Mouse (Mus musculus) layer of hippocampus, postnatal 10 days (tissue): ENCODE results near the gene Rflnb. TPM values are rescaled to one million over a fixed set of nuclear protein-coding genes. Genes with fewer than 3 reads are reported as not detected.
A peak's percentile ranks its signal among the peaks of the same experiment; 100 is the strongest.
"Not testable (repeated sequence)": the region's sequence is repeated elsewhere in the genome, so short reads cannot be mapped to it uniquely, and the experiment has no call there.

ENCODE experiments used
- DNase-seq, 2 experiments: peaks; one replicate each; pipeline ENCODE4 v3.0.0; 2021; ENCODE audit warnings: low spot score in 2 of 2
- total RNA-seq, 2 experiments: library from RNA; stranded (reverse); gene quantifications; 2 replicates each; pipeline ENCODE4 v1.2.3; 2021

Gene Rflnb
- total RNA-seq, 2 experiments from 2014 or later = 16.9 to 20.5 TPM

DNA sequence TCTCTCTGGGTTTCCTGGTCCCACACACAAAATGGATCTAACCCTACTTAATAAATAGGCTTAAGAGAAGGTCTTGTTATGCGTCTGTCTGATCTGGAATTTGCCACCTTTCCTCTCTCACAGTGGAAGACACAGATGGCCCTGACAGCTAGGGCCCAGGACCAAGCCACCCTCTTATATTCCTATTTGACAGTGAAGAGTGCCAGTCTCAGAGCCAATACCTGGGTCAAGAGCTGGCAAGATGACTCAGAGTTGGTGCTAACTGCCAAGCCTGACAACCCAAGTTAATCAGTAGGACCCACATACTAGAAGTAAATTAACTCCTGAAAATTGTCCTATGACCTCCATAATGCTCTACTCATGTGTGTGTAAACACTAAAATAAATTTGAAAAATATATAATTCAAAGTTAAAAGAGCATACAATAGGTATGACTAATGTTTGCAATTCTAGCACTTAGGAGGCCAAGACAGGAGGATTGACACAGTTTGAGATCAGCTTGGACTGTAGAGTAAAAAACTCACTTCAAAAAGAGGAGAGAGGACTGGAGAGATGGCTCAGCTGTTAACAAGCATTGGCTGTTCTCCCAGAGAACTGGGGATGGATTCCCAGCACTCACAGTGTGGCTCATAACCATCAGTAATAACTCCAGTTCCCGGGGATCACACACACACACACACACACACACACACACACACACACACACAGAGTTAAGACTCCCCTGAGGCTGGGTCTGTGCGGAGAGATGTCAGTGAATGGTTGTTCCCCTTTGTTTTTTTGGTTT, 11.9 kb upstream of the Rflnb start:
- no peak for DNase-seq

DNA sequence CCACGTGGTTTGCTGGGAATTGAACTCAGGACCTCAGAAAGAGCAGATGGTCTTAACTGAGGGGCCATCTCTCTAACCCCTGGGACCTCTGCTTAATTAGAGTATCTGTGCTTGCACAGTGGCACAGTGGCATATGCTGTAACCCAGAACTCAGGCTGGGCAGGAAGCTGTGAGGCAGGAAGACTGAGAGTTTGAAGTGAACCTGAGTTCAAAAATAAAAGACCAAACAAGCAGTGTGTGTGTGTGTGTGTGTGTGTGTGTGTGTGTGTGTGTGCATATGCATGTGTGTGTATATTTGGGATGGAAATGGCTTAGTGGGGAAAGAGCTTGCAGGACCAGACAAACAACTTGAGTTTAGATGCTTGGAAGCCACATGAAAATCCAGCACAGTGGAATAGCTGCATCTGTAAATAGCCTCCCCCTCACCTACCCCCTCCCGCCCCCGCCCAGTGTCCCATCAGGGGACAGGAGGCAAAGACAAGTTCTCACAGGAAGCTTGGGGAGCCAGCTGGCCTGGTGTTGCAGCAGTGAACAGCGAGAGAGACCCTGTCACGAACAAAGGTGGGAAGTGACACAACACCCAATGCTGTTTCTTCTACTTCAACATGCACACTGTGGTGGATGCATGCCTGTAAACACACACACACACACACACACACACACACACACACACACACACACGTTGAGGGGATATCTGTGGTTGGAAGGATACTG, 10.2 kb upstream of the Rflnb start:
- DNase-seq = no peak

DNA sequence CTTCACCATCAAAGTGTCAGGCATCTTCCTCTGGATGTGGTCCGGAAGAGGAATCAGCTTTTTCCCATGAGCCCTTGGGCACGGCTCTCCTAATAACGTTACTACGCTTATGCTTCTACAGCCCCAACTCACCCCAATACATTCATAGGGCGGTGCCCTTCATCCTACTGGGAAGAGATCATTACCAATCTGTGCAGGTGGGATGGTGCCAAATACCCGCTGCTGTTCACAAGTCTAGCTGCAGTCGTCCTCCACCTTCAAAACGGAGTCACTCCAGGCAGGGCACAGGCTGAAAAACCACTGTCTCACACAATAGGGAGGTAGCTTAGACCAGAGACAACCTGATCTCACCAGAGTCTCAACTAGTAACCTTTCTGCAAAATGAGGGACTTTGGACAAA, 7.6 kb upstream of the Rflnb start:
- no peak for DNase-seq

DNA sequence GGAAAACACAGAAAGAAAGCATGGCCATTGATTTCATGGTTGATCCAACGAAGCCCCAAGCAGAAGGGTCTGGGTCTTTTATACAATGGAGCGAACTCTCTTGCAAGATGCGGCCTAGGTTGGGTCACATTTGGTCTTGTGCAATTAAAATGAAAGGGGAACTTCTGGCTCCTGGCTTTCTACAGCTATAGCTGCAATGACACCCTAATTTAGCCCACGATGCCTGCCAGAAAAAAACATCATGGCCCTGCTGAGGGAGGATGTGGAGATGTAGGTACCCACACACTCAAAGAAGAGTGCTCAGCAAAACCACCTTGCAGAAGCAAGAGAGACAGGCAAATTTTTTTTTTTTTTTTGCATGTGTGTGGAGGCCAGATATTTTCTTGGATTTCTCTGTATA, 6.3 kb upstream of the Rflnb start:
- DNase-seq = no peak

DNA sequence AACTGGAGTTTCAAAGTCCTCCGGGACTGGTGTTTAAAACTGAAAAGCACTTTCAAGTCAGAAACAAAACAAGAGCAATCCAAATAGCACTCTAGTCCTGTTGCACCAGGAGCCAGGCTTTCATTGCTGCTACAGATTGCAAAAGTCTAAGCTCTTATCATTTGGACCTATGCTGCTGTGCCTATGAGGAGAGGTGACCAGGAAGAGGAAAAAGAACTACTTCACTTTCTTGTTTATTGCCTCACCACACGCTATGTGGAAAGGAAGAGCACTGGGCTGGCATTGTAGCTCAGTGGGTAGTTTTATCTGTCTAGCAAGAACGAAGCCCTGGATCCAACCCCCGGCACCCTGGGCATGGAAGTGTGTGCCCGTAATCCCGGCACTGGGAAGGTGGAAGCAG, 5.8 kb upstream of the Rflnb start:
- DNase-seq = no peak

DNA sequence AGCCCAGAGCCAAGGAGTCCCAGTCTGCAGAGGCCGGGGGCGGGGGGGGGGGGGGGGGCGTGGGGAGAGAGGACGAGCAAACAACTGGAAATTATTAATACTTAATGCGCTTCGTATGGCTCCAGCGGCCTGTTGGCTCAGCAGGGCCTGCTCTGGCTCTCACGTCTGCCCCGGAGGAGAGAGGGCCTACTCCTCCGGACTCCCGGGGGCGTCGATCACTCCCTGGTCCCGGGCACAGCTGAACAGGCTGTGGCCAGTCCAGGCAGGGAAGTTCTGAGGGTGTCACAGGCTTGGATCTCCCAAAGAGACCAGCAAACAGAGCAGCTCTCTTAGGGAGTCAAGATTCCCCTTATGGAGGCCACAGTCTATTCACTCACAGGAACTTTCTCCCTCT, 487 bp upstream of the Rflnb start:
- no peak for DNase-seq

DNA sequence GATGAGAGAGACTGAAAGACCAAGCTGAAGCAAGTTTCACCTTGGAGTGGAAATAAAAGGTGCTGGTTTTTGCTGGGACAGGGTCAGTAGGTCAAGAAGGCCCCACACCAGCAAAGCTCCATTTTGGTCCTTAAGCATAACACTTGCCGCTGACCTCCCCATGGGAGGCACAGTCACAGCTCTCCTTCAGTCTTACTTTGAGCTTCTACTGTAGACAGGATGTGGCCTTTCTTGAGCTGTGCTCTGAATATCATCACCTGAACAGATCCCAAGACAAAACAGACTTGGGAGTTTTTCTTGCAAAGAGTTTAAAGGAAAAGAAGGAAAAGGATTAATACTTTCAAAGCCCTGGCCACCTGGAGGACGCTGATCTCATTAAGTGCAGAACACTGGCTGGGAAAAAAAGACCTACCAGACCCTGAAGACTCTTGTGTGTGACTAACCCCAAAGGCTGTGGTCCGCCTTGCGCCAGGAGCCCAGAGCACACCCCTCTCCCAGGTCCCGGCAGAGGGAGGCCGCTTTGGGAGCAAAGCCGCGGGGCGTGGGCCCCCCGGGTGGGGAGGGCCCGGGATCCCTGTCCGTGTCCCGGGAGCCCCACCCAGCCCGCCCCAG, 949 bp downstream of the Rflnb start:
- no peak for DNase-seq

GRCm38 (mm10) chr11:76025080-76025583, 2.5 kb downstream of the Rflnb start:
- no peak for DNase-seq

DNA sequence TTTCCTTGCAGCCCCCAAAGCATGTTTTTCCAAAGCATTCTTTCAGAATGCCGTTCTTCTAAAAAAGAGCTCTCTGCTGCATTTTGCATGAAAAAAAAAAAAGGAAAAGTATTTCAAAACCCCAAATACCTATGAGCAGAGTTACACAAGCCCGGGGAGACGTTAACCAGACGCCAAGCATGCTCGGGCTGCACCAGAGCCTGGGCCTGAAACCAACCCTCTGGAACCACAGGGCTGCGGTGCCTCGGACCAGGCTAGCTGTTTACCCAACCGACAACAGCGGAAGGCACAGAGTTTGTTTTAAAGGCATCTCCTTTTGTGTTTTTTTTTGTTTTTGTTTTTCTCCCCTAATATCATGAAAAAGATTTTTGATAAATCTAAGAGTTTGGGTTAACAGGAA, 6.7 kb downstream of the Rflnb start:
- DNase-seq = no peak

- DNase-seq = no peak
These were observed 7.7 kb downstream of the Rflnb start for GRCm38 (mm10) chr11:76019879-76020278.

- no peak for DNase-seq
These were observed 11.8 kb downstream of the Rflnb start for GRCm38 (mm10) chr11:76015814-76016213.

DNA sequence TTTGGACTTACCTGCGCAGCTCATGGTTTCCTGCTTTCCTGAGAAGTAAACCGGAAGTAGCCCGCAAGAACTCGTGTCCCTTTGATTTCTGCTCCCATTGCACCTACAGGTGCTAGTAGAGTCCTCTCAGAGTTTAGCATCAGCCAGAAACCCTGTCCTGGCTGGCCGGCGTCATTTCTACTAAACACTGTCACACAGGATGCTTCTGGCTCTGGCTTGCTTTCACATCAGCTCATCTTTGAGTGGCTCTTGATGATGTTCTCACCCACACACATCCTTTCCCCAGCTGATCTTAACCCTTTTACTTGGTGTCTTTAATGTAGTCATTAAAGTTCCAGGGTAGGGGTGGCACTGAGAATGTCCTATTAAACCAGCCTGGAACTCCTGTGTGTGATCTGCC, 12.3 kb downstream of the Rflnb start:
- DNase-seq = no peak

- no peak for DNase-seq
These were observed 16.6 kb downstream of the Rflnb start for GRCm38 (mm10) chr11:76010838-76011624.

- DNase-seq = no peak
These were observed 18.5 kb downstream of the Rflnb start for GRCm38 (mm10) chr11:76009101-76009500.

GRCm38 (mm10) chr11:76008162-76008561, 19.4 kb downstream of the Rflnb start:
- DNase-seq = no peak

GRCm38 (mm10) chr11:76004276-76004675, 23.3 kb downstream of the Rflnb start:
- not testable (repeated sequence) for DNase-seq

DNA sequence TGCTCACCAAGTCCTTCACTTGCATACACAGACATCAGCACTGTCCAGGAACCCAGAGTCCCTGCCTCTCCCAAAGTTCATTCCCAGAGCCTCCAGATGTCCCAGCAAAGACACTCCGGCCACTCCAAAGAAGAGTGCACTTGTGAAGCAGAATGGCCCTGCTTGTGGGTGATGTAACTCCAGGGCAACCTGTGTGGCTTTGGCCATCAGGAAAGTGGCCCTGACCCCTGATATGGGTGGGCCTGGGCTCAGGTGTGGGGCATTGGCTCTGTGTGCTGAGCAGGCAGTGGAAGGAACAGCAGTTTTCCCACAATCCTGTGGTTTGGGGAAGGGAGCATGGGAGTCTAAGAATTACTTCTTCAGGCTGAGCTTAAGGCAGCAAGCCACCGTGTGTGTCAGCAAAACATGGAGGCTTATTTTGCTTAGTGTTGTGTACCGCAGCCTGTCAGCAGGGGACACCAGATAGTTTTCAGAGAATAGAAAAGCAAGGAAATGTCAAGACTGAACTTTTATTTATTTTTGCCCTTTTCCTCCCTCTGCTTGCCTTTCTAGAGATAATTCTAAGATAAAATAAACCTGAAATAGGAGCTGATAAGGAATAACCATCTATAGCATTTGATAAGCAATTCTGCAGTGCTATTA, 26.2 kb downstream of the Rflnb start:
- no peak for DNase-seq

- no peak for DNase-seq
These were observed 26.9 kb downstream of the Rflnb start for GRCm38 (mm10) chr11:76000701-76001100.

GRCm38 (mm10) chr11:75999440-76000155, 28.0 kb downstream of the Rflnb start, which contains the start of gene 1700016K19Rik:
Gene 1700016K19Rik, plus strand, starts transcription at chr11:75999912.
- peak; percentile 77 to 82 for DNase-seq

DNA sequence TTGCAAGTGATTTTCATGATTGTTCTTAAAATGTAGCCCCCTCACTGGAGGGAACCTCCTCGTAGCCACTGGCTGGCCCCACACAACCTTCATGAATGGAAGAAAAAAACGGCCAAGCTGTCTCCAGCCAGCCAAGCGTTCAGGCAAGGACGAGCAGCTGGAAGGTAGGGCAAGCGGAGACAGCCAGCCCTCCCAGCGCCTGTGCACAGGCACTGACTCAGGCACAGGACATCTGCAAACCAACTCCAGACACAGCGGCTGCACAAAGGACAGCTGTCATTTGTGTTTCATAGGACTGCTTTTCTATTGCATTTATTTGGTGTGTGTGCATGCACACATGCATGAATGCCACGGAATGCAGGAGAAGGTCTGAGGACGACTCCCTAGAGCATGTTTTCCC, 33.2 kb downstream of the Rflnb start:
- DNase-seq = no peak
